Mouse (Mus musculus) forebrain, embryonic 11.5 days (tissue): ENCODE measurements around the gene Bhlhe40. TPM values are rescaled to one million over a fixed set of nuclear protein-coding genes. Genes with fewer than 3 reads are reported as not detected.

Experiments
- ATAC-seq: fragments of 200-750 bp; cut with Nextera tagmentation; replicated peaks from 2 replicates; pipeline ENCODE4 v1.8.0; 2017; ENCODE audit warnings: moderate TSS enrichment; ENCODE audit not compliant: low FRiP score
- DNase-seq: peaks from one replicate; pipeline ENCODE4 v3.0.0-alpha.2; 2017; ENCODE audit warnings: low spot score
- H3K27ac ChIP-seq: fragments of 300-500 bp; sonication (generic); 2 replicates; pipeline ENCODE4 v1.5.1; 2014; ENCODE audit warnings: low read depth, low read length
- H3K27me3 ChIP-seq: fragments of 300-500 bp; sonication (generic); 2 replicates; pipeline ENCODE4 v1.6.1; 2014; ENCODE audit warnings: mild to moderate bottlenecking, low read length, mixed read lengths; ENCODE audit not compliant: control insufficient read depth, insufficient read depth
- H3K36me3 ChIP-seq: fragments of 300-500 bp; sonication (generic); 2 replicates; pipeline ENCODE4 v1.6.1; 2014; ENCODE audit warnings: mild to moderate bottlenecking, low read length, moderate library complexity, mixed read lengths; ENCODE audit not compliant: control insufficient read depth, insufficient read depth
- H3K4me1 ChIP-seq: fragments of 300-500 bp; sonication (generic); replicated peaks from 2 replicates; pipeline ENCODE4 v1.6.1; 2014; ENCODE audit warnings: low read length, mixed read lengths; ENCODE audit not compliant: control insufficient read depth, insufficient read depth
- H3K4me2 ChIP-seq: fragments of 300-500 bp; sonication (generic); 2 replicates; pipeline ENCODE4 v1.6.1; 2014; ENCODE audit warnings: low read depth, mild to moderate bottlenecking, low read length, moderate library complexity, mixed read lengths; ENCODE audit not compliant: severe bottlenecking
- H3K4me3 ChIP-seq: fragments of 300-500 bp; sonication (generic); 2 replicates; pipeline ENCODE4 v1.5.1; 2014; ENCODE audit warnings: low read depth, low read length
- H3K9ac ChIP-seq: fragments of 300-500 bp; sonication (generic); 2 replicates; pipeline ENCODE4 v1.6.1; 2014; ENCODE audit warnings: low read length
- H3K9me3 ChIP-seq: fragments of 300-500 bp; sonication (generic); 2 replicates; pipeline ENCODE4 v1.6.1; 2016; ENCODE audit warnings: low read length, mixed read lengths; ENCODE audit not compliant: control insufficient read depth
- WGBS: fragments of 180-500 bp; shearing (Covaris S2); extraction: QIAGEN DNeasy Blood & Tissue Kit; methylation state at CpG from one replicate; pipeline ENCODE4 v1.1.7; 2014; 5-methylcytosine and 5-hydroxymethylcytosine counted together
- polyA plus RNA-seq: library from polyadenylated mRNA; unstranded; fragments of >200 nt; fragmentation: Nextera tagmentation; extraction: Ambion mirVana; gene quantifications from 2 replicates; pipeline ENCODE4 v1.2.1, GENCODE M21; 2014

The Bhlhe40 gene
- polyA plus RNA-seq, 1 experiment from 2014 or later = 6.9 TPM

- Histone ChIP-seq H3K36me3 (no peaks in the 10 kb centered on the region), H3K9ac (no peak overlapping the region), H3K4me1 (no peaks in the 10 kb centered on the region), H3K27me3 (no peaks in the 10 kb centered on the region), H3K27ac (no peak overlapping the region), H3K4me3 (no peak overlapping the region), H3K4me2 (no peak overlapping the region), H3K9me3 (no peaks in the 10 kb centered on the region)
- ATAC-seq (no peak), DNase-seq (no peak)
- WGBS = 91% methylated on average over 9 of the region's 9 CpGs
Measured at GRCm38 (mm10) chr6:108676783-108677340, 16.4 kb downstream of the Bhlhe40 start.

- H3K4me1 ChIP-seq = no peaks in the 10 kb centered on the region
- H3K9me3 ChIP-seq = no peaks in the 10 kb centered on the region
- 93% methylated on average over 4 of the region's 4 CpGs for WGBS
- no peaks in the 10 kb centered on the region for H3K36me3 ChIP-seq
- no peak for ATAC-seq
- H3K9ac ChIP-seq = no peak overlapping the region
- H3K27ac ChIP-seq = no peak overlapping the region
- no peaks in the 10 kb centered on the region for H3K27me3 ChIP-seq
- H3K4me3 ChIP-seq = no peak overlapping the region
- H3K4me2 ChIP-seq = no peak overlapping the region
- no peak for DNase-seq
Measured at GRCm38 (mm10) chr6:108677697-108678096, 17.3 kb downstream of the Bhlhe40 start.

- no peak for ATAC-seq
- Histone ChIP-seq H3K27ac (no peak overlapping the region), H3K9ac (no peak overlapping the region), H3K4me2 (no peak overlapping the region), H3K4me3 (no peak overlapping the region), H3K9me3 (no peaks in the 10 kb centered on the region), H3K27me3 (no peaks in the 10 kb centered on the region), H3K36me3 (no peaks in the 10 kb centered on the region), H3K4me1 (no peaks in the 10 kb centered on the region)
- 74% methylated on average over 5 of the region's 5 CpGs for WGBS
- DNase-seq = no peak
Measured at GRCm38 (mm10) chr6:108678227-108678626, 17.8 kb downstream of the Bhlhe40 start.

- ATAC-seq = no peak
- Histone ChIP-seq H3K9ac (no peak overlapping the region), H3K36me3 (no peaks in the 10 kb centered on the region), H3K4me2 (no peak overlapping the region), H3K9me3 (no peaks in the 10 kb centered on the region), H3K4me3 (no peak overlapping the region), H3K4me1 (no peaks in the 10 kb centered on the region), H3K27me3 (no peaks in the 10 kb centered on the region), H3K27ac (no peak overlapping the region)
- WGBS = 80% methylated on average over 7 of the region's 7 CpGs
- DNase-seq = no peak
Measured at GRCm38 (mm10) chr6:108680503-108680902, 20.1 kb downstream of the Bhlhe40 start.

- ATAC-seq = no peak
- WGBS = 89% methylated on average over 4 of the region's 4 CpGs
Measured at GRCm38 (mm10) chr6:108681084-108681483, 20.7 kb downstream of the Bhlhe40 start.

GRCm38 (mm10) chr6:108683140-108683539, 22.7 kb downstream of the Bhlhe40 start:
- Histone ChIP-seq H3K27me3 (no peaks in the 10 kb centered on the region), H3K4me3 (no peak overlapping the region), H3K9ac (no peak overlapping the region), H3K36me3 (no peaks in the 10 kb centered on the region), H3K27ac (no peak overlapping the region), H3K4me1 (no peaks in the 10 kb centered on the region), H3K9me3 (no peaks in the 10 kb centered on the region), H3K4me2 (no peak overlapping the region)
- 90% methylated on average over 1 of the region's 1 CpGs for WGBS
- ATAC-seq (no peak), DNase-seq (no peak)

More at GRCm38 (mm10) chr6:108681084-108681483, 20.7 kb downstream of the Bhlhe40 start:
- H3K27me3 ChIP-seq = no peaks in the 10 kb centered on the region
- H3K9me3 ChIP-seq = no peaks in the 10 kb centered on the region
- no peaks in the 10 kb centered on the region for H3K4me1 ChIP-seq
- H3K9ac ChIP-seq = no peak overlapping the region
- H3K4me3 ChIP-seq = no peak overlapping the region
- H3K4me2 ChIP-seq = no peak overlapping the region
- no peak overlapping the region for H3K27ac ChIP-seq
- DNase-seq = no peak
- no peaks in the 10 kb centered on the region for H3K36me3 ChIP-seq

- 84% methylated on average over 5 of the region's 5 CpGs for WGBS
- ATAC-seq (no peak), DNase-seq (no peak)
- no peak overlapping the region for H3K4me3 ChIP-seq
- no peak overlapping the region for H3K27ac ChIP-seq
- H3K36me3 ChIP-seq = no peaks in the 10 kb centered on the region
- no peaks in the 10 kb centered on the region for H3K27me3 ChIP-seq
- no peaks in the 10 kb centered on the region for H3K9me3 ChIP-seq
- no peaks in the 10 kb centered on the region for H3K4me1 ChIP-seq
- no peak overlapping the region for H3K9ac ChIP-seq
- H3K4me2 ChIP-seq = no peak overlapping the region
Measured at GRCm38 (mm10) chr6:108684430-108684829, 24.0 kb downstream of the Bhlhe40 start.

GRCm38 (mm10) chr6:108685758-108686355, 25.4 kb downstream of the Bhlhe40 start:
- no peaks in the 10 kb centered on the region for H3K36me3 ChIP-seq
- H3K27me3 ChIP-seq = no peaks in the 10 kb centered on the region
- no peak overlapping the region for H3K9ac ChIP-seq
- DNase-seq (no peak), ATAC-seq (no peak)
- 67% methylated on average over 9 of the region's 9 CpGs for WGBS
- no peak overlapping the region for H3K27ac ChIP-seq
- no peak overlapping the region for H3K4me3 ChIP-seq
- no peaks in the 10 kb centered on the region for H3K4me1 ChIP-seq
- H3K4me2 ChIP-seq = no peak overlapping the region
- no peaks in the 10 kb centered on the region for H3K9me3 ChIP-seq

- H3K9me3 ChIP-seq = no peaks in the 10 kb centered on the region
- H3K36me3 ChIP-seq = no peaks in the 10 kb centered on the region
- no peak overlapping the region for H3K27ac ChIP-seq
- no peaks in the 10 kb centered on the region for H3K27me3 ChIP-seq
- no peak for DNase-seq
- no peaks in the 10 kb centered on the region for H3K4me1 ChIP-seq
- ATAC-seq = no peak
- no peak overlapping the region for H3K9ac ChIP-seq
- H3K4me2 ChIP-seq = no peak overlapping the region
- whole genome bisulfite sequencing = 86% methylated on average over 3 of the region's 3 CpGs
- no peak overlapping the region for H3K4me3 ChIP-seq
Measured at GRCm38 (mm10) chr6:108686930-108687329, 26.5 kb downstream of the Bhlhe40 start.
